Mouse (Mus musculus): Measurements from ENCODE around the gene Pheta1.

DNA sequence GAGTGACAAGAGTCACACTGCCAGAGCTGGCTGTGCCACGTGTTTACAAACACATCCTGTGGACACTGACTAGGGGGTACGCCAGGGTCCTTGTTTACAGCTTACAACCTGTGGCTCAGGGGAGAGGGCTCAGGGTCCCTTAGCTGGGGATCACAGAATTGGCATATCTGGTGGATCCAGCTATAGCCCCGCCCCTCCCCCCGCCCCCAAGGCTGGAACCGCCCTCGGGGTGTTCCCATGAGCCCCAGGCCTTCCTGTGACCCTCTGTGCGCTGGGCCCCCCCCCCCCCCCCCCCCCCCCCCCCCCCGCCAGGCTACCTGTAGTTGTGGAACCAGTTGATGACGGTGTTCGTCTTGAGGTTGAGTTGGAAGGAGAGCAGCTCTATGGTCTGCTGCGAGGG, 15.5 kb downstream of the Pheta1 start:
- no peak for TF ChIP-seq CTCF (IDR thresholded peaks at IDR 0.05; ENCODE audit: control insufficient read depth, insufficient read depth, low read length)
- no peak for TF ChIP-seq POLR2A (IDR thresholded peaks at IDR 0.05; ENCODE audit: borderline replicate concordance, control insufficient read depth, low read depth, low read length)

All from bone marrow, adult 2 months (tissue).